Mouse (Mus musculus): ENCODE measurements at regions not wholly inside any gene's neighbourhood (a gene's known extent, or its start where the extent isn't known, plus 50 kb on each side); places are given as distances from the start of the nearest gene placed in this dataset.
"Not testable (repeated sequence)": the region's sequence is repeated elsewhere in the genome, so short reads cannot be mapped to it uniquely, and the experiment has no call there.

DNA sequence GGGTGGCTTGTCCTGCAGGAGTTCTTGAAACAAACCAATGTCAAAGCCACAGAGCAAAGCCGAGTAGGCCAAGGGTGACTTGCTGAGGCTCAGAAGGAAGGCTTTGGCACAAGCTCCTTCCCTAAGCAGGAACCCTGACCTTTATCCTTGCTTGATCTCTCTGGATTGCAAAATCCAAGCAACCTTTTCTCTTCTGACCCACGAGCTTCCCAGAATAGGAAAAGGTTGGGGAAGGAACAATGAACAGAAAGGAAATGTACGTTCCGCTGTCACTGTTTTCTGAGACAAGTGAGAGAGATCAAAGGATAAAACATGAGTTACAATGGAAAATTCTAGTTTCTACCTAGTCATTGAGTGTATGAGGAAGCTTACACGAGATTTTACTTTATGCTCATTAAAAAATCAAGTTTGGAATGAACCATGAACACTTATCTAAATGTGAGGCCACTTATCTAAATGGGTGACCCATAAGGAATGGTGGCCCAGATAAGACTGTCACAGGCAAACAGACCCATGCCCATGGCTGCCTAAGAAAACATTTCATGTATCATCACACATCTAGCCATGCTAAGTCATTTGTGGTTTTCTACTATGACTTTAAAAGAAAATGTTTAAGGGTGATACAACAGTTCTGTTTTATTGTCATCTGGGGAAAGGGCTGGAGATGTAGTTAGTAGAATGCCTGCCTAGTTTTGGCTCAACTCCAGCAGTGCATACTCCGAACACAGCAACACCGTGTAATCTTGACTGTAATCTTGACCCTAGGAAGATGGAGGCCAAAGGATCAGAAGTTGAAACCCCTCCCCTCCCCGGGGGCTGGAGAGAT, 80.7 kb upstream of the Tbl1xr1 start:
- DNase-seq (ENCODE audit: low read depth), result no peak

DNA sequence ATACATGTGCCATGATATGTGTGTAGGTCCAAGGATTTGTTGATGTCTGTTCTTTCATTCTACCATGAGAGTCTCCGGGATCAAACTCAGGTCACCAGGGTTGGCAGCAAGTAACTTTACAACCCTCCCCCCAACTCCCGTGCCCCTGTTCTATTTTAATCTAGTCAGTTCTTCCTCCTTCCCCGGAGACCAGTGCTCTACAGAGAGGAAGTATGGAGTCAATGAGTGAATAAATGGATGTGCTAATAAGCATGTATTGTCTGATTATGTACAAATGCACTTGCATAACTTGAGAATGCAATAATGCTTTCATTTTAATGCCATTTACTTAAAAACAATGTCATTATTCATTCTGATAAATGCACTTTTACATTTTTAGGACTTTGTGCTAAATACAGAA, 79.1 kb upstream of the Tbl1xr1 start:
- no peak for DNase-seq (ENCODE audit: low read depth)

DNA sequence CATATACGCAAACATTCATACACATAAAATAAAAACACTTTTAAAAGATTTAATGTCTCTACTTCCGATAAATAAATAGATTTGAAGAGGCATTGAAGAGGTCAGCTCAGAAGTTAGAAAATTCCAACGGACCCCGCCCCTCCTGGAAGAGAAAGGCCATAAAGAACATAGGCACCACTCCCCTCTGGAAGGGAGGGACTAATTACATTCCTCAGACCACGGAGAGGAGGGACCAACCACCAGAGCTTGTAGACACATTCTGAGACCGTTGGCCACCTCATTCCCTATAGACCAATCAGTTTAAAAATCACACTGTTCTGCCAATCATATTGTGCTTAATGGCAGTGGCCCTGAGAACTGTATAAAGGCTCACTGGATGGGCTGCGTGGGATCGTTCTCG, 71.0 kb upstream of the Tbl1xr1 start:
- DNase-seq (ENCODE audit: low read depth), result no peak

DNA sequence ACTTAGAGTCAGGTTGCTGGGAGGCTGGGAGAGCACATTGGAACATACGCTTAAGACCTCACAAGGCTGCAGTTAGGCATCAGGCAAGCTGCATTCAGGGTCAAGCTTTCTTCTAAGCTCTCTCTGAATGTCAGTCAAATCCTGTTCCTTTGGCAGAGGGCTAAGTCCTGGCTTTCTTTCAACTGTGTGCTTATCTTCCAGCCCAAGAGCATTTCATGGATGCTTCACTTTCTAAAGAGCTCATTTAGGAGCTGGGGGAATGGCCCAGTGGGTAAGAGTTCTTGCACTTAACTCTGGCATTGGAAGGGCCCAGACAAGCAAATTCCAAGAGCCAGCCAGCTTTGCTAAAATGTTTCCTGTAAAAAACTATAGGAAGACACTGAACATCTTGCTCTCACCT, 70.3 kb upstream of the Tbl1xr1 start:
- DNase-seq (ENCODE audit: low read depth), result no peak

DNA sequence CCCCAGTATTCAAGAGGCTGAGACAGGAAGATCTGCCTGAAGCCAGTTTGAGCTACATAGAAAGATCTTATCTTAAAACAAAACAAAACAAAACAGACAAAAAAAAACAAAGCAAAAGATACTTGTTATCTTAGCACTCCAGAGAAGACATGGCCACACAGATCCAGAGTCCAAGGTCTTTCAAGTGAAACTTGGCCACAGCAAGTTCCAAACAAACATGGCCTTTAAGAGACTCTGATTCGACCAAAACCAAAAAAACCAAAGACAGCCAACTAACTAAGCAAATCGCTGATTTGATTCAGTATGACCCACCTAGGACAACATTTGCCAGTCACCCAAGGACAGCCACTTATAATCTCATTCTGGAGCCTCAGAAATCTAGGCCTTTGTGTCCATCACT, 69.8 kb upstream of the Tbl1xr1 start:
- no peak for DNase-seq (ENCODE audit: low read depth)

DNA sequence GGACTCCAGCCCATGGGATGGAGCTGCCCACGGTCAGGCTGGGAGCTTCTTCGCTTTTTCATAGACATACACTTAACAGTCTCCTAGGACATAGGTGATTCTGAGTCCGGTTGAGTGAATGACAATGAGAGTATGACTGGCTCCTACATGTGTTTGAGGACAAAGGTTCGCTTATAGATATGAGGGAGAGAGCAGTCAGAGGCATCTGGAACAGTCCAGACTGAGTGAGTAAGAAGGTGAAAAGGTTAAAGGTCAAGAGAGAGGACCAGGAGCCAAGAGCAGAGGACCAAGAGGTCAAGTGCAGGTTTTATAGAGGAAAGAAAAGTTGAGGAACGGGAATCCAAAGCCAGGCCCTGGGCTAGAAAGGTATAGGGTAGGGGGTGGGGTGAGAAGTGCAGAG, 68.7 kb upstream of the Tbl1xr1 start:
- no peak for DNase-seq (ENCODE audit: low read depth)

DNA sequence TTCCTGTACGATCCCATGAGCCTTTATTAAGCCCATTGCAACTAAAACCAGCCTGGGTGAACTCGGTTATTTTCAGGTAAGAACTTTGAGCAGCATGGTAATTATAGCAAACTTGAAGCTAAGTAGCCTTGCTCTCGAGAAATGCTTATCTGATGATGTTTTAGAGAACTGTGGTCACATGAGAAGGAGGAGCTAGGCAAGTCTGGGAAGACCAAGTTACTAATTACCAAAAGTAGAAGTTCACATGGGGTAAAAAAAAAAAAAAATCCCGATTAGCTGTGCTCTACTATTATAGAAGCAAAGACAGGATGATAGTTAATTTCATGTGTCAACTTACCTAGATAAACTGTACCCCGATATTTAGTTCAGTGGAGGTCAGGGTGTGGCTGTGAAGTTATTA, 68.0 kb upstream of the Tbl1xr1 start:
- no peak for DNase-seq (ENCODE audit: low read depth)

DNA sequence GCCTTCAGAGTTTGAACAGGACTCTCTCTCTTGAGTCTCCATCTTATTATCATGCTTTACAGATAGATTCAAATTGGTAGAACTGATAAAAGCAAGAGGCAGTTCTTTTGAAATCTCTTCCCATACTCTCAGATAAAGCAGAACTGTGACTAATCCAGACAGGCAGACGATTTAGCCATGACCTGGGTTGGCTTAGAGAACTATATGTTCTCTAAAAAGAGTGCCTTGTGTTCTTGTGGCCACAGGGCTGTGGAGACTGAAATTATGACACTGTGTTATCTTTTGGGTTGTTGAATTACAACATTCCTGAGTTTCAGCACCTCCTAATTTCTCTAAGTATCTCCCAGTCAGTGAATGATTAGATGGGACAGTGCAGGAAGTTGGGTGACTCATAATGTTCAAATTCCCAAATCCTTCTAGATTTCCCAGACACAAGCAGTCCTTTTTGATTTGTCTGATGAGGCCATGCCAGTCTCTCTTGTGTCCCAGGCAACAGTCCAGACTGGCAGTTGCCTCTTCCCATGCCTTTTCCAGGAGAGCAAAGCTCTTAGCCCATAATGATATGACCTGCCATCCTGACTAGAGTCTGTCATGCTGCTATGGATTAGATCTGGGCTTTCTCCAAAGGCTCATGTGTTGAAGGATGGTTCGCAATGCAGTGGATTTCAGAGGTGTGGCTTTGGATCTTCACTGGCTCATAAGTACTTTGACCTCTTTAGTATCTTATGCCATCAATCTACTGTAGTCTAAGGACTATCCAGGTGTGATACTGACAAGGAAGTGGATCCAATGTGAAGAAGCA, 66.4 kb upstream of the Tbl1xr1 start:
- DNase-seq (ENCODE audit: low read depth), result no peak

DNA sequence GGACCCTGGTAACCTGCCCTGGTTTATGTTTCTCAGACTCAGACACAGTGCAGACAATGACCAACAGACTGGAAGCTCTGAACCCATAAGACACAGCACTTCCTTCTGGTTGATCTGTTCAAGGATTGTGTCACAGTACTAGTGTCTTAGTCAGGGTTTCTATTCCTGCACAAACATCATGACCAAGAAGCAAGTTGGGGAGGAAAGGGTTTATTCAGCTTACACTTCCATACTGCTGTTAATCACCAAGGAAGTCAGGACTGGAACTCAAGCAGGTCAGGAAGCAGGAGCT, 65.8 kb upstream of the Tbl1xr1 start:
- not testable (repeated sequence) for DNase-seq (ENCODE audit: low read depth)

DNA sequence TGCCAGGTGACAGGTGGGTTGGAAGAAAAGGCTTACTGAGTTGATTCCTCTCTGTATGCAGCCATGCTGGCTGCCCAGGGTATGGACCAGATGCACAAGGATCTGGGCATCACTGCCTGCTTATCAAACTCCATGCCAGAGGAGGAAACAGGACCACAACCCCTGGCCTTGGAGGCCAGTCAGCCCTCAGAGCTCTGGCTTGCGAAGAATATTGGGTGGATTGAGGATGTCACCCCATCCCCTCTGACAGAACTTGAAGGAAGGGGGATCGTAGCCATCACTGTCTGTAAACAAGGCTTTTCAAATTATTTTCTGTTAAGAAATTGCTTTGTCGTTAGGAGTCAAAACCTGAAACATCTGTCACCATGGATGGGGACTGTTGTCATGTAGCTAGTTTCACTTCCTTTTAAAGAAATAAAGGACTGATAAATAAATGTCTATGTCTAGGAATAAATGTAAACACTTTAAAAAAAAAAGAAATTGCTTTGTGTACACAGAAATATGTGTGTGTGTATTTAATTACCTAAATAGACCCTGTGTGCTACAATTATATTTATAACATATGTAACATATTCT, 55.0 kb upstream of the Tbl1xr1 start:
- no peak for DNase-seq (ENCODE audit: low read depth)

DNA sequence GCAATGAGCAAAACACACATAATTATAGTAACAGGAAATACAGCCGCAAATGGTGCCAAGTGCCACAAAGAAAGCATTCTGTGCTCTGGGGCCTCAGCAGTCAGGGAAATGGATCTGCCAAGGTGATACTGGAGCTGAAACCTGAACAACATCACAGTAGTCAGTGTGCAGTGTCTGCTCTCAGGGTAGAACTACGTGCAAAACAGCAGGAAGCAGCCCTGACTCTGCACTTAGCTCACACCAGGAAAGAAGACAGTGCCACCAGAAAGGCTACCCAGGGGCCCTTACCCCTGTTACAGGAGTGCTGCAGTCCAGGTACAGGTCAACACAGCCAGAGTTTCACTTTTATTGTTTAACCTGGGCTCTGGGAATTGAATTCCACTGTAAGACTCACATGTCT, 54.0 kb upstream of the Tbl1xr1 start:
- no peak for DNase-seq (ENCODE audit: low read depth)

DNA sequence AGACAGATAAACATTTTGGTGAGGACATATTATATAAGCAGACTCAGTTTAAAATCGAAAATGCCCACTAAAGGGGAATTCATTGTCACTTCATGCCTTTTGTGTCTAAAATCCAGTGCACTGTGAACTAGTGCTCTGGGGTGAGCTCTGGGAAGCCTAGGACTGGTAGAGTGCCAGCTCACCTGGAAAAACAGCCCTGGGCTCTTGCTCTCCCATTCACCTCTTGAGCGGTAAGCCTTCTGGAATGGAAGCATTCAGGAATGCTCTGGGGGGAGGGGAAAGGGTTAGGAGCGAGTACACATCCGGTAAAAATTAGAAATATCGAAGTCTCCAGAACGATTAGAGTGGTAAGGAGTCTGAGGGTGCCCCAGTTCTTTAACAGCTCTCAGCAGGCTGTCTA, 53.4 kb upstream of the Tbl1xr1 start:
- DNase-seq (ENCODE audit: low read depth), result no peak

DNA sequence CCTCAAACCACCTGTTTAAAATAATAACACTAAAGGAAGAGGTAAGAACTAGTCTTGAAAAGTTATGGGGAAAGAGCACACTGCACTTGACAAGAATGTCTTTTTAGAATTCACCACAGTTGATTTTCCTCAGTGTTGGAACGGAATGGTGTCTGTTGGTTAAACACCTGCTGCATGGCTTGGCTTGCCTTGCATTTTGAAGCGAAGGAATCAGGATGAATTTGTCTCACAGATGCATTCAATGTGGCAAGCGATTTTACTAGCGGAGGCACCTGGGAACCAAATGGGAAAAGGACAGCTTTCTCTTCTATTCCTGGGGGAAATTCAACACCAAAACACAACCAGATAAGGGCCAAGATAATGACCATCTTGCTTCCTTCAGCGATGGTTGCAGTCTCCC, 52.9 kb upstream of the Tbl1xr1 start:
- DNase-seq (ENCODE audit: low read depth), result no peak

DNA sequence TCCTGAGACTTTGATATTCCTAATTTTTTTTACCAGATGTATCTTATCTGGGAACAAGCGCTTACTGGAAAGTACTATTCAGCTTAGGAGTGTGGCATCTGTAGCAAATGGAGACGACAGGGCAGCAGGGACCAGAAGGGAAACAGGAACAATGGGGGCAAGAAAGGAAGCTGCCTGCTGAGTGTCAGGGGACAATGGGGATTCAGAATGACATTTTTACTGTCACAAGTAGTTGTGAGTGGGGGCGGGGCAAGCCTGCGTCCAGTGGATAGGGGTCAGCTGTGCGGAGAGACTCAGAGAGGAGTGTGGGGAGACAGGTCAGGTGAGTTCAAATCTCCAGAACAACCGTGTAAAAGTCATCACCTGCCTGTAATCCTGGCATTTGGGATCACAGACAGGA, 52.3 kb upstream of the Tbl1xr1 start:
- no peak for DNase-seq (ENCODE audit: low read depth)

DNA sequence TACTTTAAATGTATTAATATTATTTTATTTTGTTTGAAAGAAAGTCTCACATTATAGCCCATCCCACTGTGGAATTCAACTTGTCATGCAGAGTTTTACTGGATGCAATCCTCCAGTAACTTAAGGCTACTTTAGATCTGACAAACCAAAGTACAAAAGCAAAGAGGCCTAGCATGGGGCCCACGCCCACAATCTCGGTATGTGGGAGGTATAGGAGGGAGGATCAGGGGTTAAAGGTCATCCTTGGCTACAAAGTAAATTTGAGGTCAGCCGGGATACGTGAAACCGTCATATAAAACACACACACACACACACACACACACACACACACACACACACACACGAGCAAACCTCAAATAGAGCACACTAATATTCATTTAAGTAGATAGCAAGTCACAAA, 51.3 kb upstream of the Tbl1xr1 start:
- no peak for DNase-seq (ENCODE audit: low read depth)

DNA sequence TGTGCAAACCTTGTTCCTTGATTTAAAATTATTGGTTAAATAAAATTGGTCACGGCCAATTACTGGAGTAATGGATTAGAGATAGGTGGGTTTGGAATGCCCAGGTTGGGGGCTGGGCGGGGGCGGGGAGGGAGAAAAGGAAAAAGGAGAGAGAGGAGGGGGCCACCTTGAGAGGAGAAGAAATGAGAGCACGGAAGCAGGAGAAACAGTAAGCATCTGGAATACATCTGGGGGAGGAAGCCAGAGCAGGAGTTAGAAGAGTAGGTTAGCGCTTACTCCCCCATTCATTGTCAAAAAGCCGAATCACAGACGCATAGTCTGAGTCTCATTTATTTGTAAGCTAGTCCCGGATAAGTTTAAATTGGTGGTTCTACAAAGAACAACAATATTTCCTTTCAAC, 50.8 kb upstream of the Tbl1xr1 start:
- no peak for DNase-seq (ENCODE audit: low read depth)

Measured in c-Kit-positive CD71-negative TER-119-negative erythroid progenitor cells, embryonic 14.5 days (primary cell).